Mouse (Mus musculus) frontal cortex, postnatal 10 days (tissue): ENCODE results near the gene Ranbp1.
A peak's percentile ranks its signal among the peaks of the same experiment; 100 is the strongest.
"Not testable (repeated sequence)": the region's sequence is repeated elsewhere in the genome, so short reads cannot be mapped to it uniquely, and the experiment has no call there.

ENCODE experiments used
- DNase-seq, 2 experiments: peaks; one replicate each; pipeline ENCODE4 v3.0.0; 2022; ENCODE audit warnings: low spot score in 2 of 2, mixed read lengths in 1 of 2

Ranbp1 gene

GRCm38 (mm10) chr16:18248433-18249363, at the start of gene Ranbp1, which contains the start of gene Trmt2a:
Ranbp1 (minus strand) TSS chr16:18248732.
Trmt2a (plus strand) TSS chr16:18248679.
- DNase-seq = peak; percentile 98 to 99

- not testable (repeated sequence) for DNase-seq
These were observed 41.1 kb upstream of the Ranbp1 start for GRCm38 (mm10) chr16:18289614-18290013.

- peak; percentile 96 to 99 for DNase-seq
These were observed 40.6 kb upstream of the Ranbp1 start, which contains the start of gene Dgcr8 for GRCm38 (mm10) chr16:18289067-18289588. Dgcr8 (minus strand) TSS chr16:18289246.

- peak in 1 of 2 experiments; percentile 51 for DNase-seq
These were observed 40.1 kb upstream of the Ranbp1 start for GRCm38 (mm10) chr16:18288581-18289061.

- DNase-seq = no peak
These were observed 39.6 kb upstream of the Ranbp1 start for GRCm38 (mm10) chr16:18288166-18288565.

GRCm38 (mm10) chr16:18275166-18275565, 26.6 kb upstream of the Ranbp1 start:
- DNase-seq = no peak

GRCm38 (mm10) chr16:18268182-18268581, 19.6 kb upstream of the Ranbp1 start:
- no peak for DNase-seq

- no peak for DNase-seq
These were observed 16.5 kb upstream of the Ranbp1 start for GRCm38 (mm10) chr16:18265024-18265423.

- no peak for DNase-seq
These were observed 9.7 kb upstream of the Ranbp1 start, which contains the start of gene Gm49776 for GRCm38 (mm10) chr16:18258221-18258620. Gm49776 (minus strand) TSS chr16:18258321.

- DNase-seq = no peak
These were observed 5.3 kb upstream of the Ranbp1 start for GRCm38 (mm10) chr16:18253866-18254265.

GRCm38 (mm10) chr16:18252736-18253135, 4.2 kb upstream of the Ranbp1 start:
- no peak for DNase-seq

- DNase-seq = no peak
These were observed 2.6 kb upstream of the Ranbp1 start for GRCm38 (mm10) chr16:18250828-18251790.

GRCm38 (mm10) chr16:18250231-18250630, 1.7 kb upstream of the Ranbp1 start:
- no peak for DNase-seq

GRCm38 (mm10) chr16:18249364-18249967, 934 bp upstream of the Ranbp1 start:
- peak in 1 of 2 experiments; percentile 52 for DNase-seq

- no peak for DNase-seq
These were observed 772 bp downstream of the Ranbp1 start for GRCm38 (mm10) chr16:18247521-18248399.

GRCm38 (mm10) chr16:18241581-18241980, 7.0 kb downstream of the Ranbp1 start:
- no peak for DNase-seq

GRCm38 (mm10) chr16:18236676-18237501, 11.6 kb downstream of the Ranbp1 start:
- no peak for DNase-seq

GRCm38 (mm10) chr16:18235389-18236065, 13.0 kb downstream of the Ranbp1 start:
- peak in 1 of 2 experiments; percentile 69 for DNase-seq
